Mouse (Mus musculus): ENCODE measurements around the gene Zkscan4. TPM values are rescaled to one million over a fixed set of nuclear protein-coding genes. Genes with fewer than 3 reads are reported as not detected.
"Not testable (repeated sequence)": the region's sequence is repeated elsewhere in the genome, so short reads cannot be mapped to it uniquely, and the experiment has no call there.

Gene Zkscan4
- 5.2 and 5.9 TPM in 2 replicates for polyA plus RNA-seq (2014; fragmentation: Nextera tagmentation; extraction: Ambion mirVana)

DNA sequence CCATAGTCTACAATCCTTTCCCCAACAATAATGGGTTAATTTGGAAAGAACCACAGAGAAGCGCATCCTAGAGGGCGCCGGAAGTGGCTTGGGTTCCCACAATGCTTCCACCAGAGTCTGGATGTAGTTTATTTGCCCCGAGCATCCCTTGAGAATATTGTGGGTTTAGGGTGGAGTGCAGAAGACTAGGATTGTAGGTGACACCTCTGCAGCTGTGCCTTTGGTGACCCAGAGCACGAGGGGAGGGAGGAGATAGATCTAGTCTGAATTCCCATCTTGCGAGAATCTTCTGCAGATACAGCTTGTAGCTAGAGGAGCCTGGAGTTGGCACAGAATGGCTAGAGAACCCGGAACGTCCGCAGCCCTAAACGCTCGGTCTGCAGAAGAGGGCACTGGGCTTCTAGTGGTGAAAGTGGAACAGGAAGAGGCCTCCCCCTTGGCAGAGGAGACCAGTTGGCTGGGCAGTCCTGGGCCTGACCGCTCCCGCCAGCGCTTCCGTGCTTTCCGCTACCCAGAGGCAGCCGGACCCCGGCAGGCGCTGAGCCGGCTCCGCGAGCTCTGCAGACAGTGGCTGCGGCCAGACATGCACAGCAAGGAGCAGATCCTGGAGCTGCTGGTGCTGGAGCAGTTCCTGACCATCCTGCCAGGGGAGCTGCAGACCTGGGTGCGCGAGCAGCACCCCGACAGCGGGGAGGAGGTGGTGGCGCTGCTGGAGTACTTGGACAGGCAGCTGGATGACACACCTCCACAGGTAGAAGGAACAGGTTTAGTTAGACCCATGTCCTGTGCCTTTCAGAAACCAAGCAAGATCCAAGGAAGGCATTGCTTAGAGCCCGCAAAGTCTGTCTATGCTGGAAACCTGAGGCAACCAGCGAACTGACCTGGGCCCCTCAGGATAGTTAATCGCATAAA is at the start of gene Zkscan4, which contains the start of gene Gm10065:
TSS of gene Zkscan4 (plus strand) at position 149 of the 912 bp plus-strand sequence.
TSS of gene Gm10065 (minus strand) at position 683 of the 912 bp plus-strand sequence.
- ATAC-seq (ENCODE audit: low FRiP score) (peak; percentile 89), DNase-seq (ENCODE audit: low spot score) (peak; percentile 86)
- not testable (repeated sequence) for H3K4me1 ChIP-seq (replicated peaks; ENCODE audit: control insufficient read depth, insufficient read depth, low read length); H3K27ac ChIP-seq (ENCODE audit: low read depth, low read length); H3K9me3 ChIP-seq (ENCODE audit: control insufficient read depth, low read length); H3K27me3 ChIP-seq (ENCODE audit: control insufficient read depth, insufficient read depth, low read length); H3K36me3 ChIP-seq (ENCODE audit: control insufficient read depth, insufficient read depth, low read length)
- Histone ChIP-seq H3K4me2 (replicated peaks; ENCODE audit: low read depth, low read length) (peak within 1 kb of the TSS; percentile 62), H3K4me3 (ENCODE audit: low read depth, low read length) (peak within 1 kb of the TSS; percentile 51), H3K9ac (ENCODE audit: low read depth, low read length) (peak within 1 kb of the TSS; percentile 66)
- WGBS = 3% methylated on average over 29 of the region's 31 CpGs

DNA sequence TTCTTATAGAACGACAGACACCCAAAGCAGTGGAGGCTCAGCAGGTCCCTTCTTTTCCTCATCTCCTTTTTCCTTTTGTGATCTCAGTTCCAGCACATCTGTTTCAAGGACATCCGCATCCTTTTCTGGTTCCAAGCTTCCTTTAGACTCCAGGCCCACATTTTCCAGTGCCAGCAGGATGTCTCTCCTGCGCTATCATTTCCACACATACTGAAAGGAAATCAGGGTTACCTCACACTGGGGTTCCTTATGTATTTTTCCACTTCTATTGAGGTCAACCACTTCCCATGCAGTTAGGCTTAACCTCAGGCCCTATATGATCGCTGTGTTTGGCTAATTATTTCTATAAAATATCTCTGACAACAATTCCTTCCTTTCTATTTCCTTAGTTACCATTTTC is 43.2 kb upstream of the Zkscan4 start:
- Histone ChIP-seq H3K4me1 (replicated peaks; ENCODE audit: control insufficient read depth, insufficient read depth, low read length) (no peaks in the 10 kb centered on the region), H3K9me3 (ENCODE audit: control insufficient read depth, low read length) (no peaks in the 10 kb centered on the region), H3K27ac (ENCODE audit: low read depth, low read length) (no peak overlapping the region), H3K9ac (ENCODE audit: low read depth, low read length) (no peak overlapping the region), H3K36me3 (ENCODE audit: control insufficient read depth, insufficient read depth, low read length) (no peaks in the 10 kb centered on the region), H3K4me2 (replicated peaks; ENCODE audit: low read depth, low read length) (no peak overlapping the region), H3K4me3 (ENCODE audit: low read depth, low read length) (no peak overlapping the region), H3K27me3 (ENCODE audit: control insufficient read depth, insufficient read depth, low read length) (no peaks in the 10 kb centered on the region)
- 92% methylated on average over 4 of the region's 4 CpGs for WGBS
- ATAC-seq (ENCODE audit: low FRiP score) (no peak), DNase-seq (ENCODE audit: low spot score) (no peak)

DNA sequence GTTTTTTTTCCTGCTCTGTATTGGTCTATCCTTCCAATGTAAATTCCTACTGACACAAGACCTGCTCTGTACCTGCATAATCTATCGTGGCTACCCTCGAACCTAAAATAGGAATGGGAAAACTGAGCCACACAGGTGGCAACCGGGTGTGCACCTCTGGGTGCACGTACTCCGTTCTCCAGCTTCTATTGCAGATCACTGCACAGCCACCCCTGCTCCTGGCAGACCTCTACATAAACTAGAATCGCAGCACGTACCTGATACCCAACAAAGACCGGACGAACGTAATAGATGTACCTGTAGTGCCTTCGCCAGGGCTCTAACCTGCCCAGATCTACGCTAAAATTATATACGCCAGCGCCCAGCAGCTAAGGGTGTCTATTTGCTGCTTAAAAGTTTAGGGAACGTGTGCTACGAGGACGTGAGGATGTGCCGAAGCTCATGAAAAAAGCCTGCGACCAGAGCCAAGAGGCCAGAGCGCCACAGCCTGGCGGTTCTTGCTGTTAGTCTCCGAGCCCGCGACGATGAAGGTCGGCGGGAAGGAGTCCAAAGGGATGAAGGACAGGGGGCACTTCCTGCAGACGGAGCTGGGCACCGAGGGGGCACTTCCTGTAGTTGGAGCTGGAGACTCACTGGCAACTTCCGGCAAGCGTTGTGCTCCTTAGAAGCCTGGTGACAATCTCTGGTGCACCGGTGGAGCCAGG is 38.1 kb upstream of the Zkscan4 start, which contains the start of gene Pgbd1:
TSS of gene Pgbd1 (minus strand) at position 556 of the 704 bp plus-strand sequence.
- Histone ChIP-seq H3K27ac (ENCODE audit: low read depth, low read length) (peak within 1 kb of the TSS; percentile 36), H3K4me1 (replicated peaks; ENCODE audit: control insufficient read depth, insufficient read depth, low read length) (no peaks in the 10 kb centered on the region), H3K9ac (ENCODE audit: low read depth, low read length) (peak within 1 kb of the TSS; percentile 79), H3K36me3 (ENCODE audit: control insufficient read depth, insufficient read depth, low read length) (no peaks in the 10 kb centered on the region), H3K4me3 (ENCODE audit: low read depth, low read length) (peak within 1 kb of the TSS; percentile 54), H3K4me2 (replicated peaks; ENCODE audit: low read depth, low read length) (peak within 1 kb of the TSS; percentile 83), H3K9me3 (ENCODE audit: control insufficient read depth, low read length) (no peaks in the 10 kb centered on the region), H3K27me3 (ENCODE audit: control insufficient read depth, insufficient read depth, low read length) (no peaks in the 10 kb centered on the region)
- WGBS = 2% methylated on average over 32 of the region's 32 CpGs
- ATAC-seq (ENCODE audit: low FRiP score) (peak; percentile 94), DNase-seq (ENCODE audit: low spot score) (peak; percentile 81)

DNA sequence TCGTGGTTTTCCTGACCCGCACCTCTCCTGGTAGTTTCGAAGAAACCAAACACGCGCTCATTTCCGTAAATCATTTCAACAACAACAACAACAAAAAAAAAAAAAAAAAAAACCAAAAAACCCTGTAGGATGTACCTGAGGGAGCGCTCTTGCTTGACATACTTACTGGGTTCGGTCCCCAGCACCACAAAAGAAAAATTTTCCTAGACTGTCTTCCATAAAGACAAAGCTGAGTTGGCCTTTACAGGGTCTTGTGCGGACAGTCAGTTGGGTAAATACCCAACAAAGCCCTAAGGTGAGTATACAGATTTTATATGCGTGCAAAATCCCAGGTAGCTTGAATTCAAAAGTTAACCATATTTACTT is 37.5 kb upstream of the Zkscan4 start:
- DNase-seq (ENCODE audit: low spot score) = no peak

DNA sequence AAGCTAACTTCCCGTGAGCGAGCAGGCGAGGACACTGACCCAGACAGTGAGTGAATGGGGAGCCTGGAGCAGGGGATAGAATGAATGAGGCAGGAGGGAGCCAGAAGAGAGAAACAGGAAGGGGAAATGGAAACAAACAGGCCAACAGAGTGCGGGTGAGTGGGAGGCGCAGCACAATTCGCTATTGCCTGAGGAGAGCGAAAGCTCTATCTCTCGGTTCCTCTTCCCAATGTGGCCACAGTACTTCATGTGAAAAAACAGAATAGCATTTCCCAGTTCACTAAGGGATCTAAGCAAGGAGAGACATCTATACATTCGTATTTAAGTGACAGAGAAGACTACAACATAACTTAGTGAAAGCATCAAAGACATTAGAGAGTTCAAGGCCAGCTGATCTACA is 31.9 kb upstream of the Zkscan4 start:
- Histone ChIP-seq H3K9me3 (ENCODE audit: control insufficient read depth, low read length) (no peaks in the 10 kb centered on the region), H3K27ac (ENCODE audit: low read depth, low read length) (no peak overlapping the region), H3K9ac (ENCODE audit: low read depth, low read length) (no peak overlapping the region), H3K4me1 (replicated peaks; ENCODE audit: control insufficient read depth, insufficient read depth, low read length) (no peaks in the 10 kb centered on the region), H3K36me3 (ENCODE audit: control insufficient read depth, insufficient read depth, low read length) (no peaks in the 10 kb centered on the region), H3K4me2 (replicated peaks; ENCODE audit: low read depth, low read length) (no peak overlapping the region), H3K27me3 (ENCODE audit: control insufficient read depth, insufficient read depth, low read length) (no peaks in the 10 kb centered on the region), H3K4me3 (ENCODE audit: low read depth, low read length) (no peak overlapping the region)
- whole genome bisulfite sequencing = 92% methylated on average over 9 of the region's 9 CpGs
- DNase-seq (ENCODE audit: low spot score) = no peak
- no peak for ATAC-seq (ENCODE audit: low FRiP score)

More for the DNA sequence above, 37.5 kb upstream of the Zkscan4 start:
- 19% methylated on average over 10 of the region's 10 CpGs for WGBS
- peak; percentile 20; the same call in 1 of the 2 replicates for ATAC-seq (ENCODE audit: low FRiP score)
- Histone ChIP-seq H3K27me3 (ENCODE audit: control insufficient read depth, insufficient read depth, low read length) (no peaks in the 10 kb centered on the region), H3K9me3 (ENCODE audit: control insufficient read depth, low read length) (no peaks in the 10 kb centered on the region), H3K9ac (ENCODE audit: low read depth, low read length) (peak overlapping the region; percentile 46; the same call in 1 of the 2 replicates), H3K4me2 (replicated peaks; ENCODE audit: low read depth, low read length) (peak overlapping the region; percentile 83), H3K4me3 (ENCODE audit: low read depth, low read length) (peak overlapping the region; percentile 54), H3K27ac (ENCODE audit: low read depth, low read length) (no peak overlapping the region), H3K4me1 (replicated peaks; ENCODE audit: control insufficient read depth, insufficient read depth, low read length) (no peaks in the 10 kb centered on the region), H3K36me3 (ENCODE audit: control insufficient read depth, insufficient read depth, low read length) (no peaks in the 10 kb centered on the region)

DNA sequence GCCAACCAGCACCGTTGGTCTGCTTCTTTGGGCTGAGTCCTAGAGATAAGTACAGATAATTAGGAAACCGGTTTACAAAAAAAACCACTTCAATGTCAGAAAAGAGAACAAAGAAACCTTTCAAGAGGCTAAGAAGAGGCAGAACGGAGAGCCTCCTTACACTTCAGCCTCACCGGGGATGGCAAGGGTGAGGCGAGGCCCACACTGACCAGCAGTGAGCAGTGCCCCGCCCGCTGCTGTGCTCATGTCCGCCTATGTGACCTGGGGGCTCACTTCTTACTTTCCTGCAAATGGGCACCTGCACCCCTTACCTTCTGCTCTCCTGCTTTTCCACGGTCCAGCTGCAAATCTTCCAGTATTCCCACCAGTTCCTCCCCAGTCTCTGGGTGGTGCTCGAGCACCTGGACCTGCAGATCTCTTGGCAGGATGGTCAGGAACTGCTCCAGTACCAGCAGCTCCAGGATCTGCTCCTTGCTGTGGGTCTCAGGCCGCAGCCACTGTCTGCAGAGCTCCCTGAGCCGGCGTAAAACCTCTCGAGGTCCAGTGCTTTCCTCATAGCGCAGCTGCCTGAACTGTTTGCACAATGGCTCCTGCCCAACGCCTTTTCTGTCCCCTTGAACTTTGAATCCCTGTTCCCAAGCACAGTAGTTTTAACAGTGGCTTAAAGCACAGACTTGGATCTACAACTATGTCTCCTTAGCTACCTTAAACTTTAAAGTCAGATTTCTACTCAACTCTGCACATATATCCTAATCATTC is 30.7 kb upstream of the Zkscan4 start:
- H3K36me3 ChIP-seq (ENCODE audit: control insufficient read depth, insufficient read depth, low read length) = no peaks in the 10 kb centered on the region

DNA sequence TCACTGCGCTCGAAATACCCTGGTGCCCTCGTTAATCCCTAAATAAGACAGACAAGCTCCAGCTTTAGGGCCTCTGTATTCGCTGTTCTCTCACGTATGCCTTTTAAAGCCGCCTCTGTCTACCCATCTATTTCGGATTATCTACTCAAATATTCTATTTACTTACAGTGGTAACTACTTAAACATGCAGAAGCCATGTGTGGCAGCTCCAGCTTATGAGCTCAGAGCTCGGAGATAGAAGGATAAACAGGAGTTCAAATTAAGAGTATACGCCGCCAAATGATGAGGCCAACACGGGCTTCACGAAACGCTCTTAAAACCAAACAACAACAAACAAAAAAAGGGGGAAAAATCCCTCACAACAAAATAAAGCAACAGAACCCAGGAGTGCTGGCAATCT is 25.7 kb upstream of the Zkscan4 start:
- H3K9me3 ChIP-seq (ENCODE audit: control insufficient read depth, low read length) = no peaks in the 10 kb centered on the region
- 4% methylated on average over 13 of the region's 13 CpGs for WGBS
- ATAC-seq (ENCODE audit: low FRiP score) (peak; percentile 49), DNase-seq (ENCODE audit: low spot score) (no peak)
- H3K9ac ChIP-seq (ENCODE audit: low read depth, low read length) = peak overlapping the region; percentile 74
- no peaks in the 10 kb centered on the region for H3K27me3 ChIP-seq (ENCODE audit: control insufficient read depth, insufficient read depth, low read length)
- H3K27ac ChIP-seq (ENCODE audit: low read depth, low read length) = no peak overlapping the region
- peak overlapping the region; percentile 61 for H3K4me3 ChIP-seq (ENCODE audit: low read depth, low read length)
- H3K4me2 ChIP-seq (replicated peaks; ENCODE audit: low read depth, low read length) = peak overlapping the region; percentile 57
- no peaks in the 10 kb centered on the region for H3K4me1 ChIP-seq (replicated peaks; ENCODE audit: control insufficient read depth, insufficient read depth, low read length)
- H3K36me3 ChIP-seq (ENCODE audit: control insufficient read depth, insufficient read depth, low read length) = no peaks in the 10 kb centered on the region

More for the DNA sequence above, 30.7 kb upstream of the Zkscan4 start:
- DNase-seq (ENCODE audit: low spot score) (no peak), ATAC-seq (ENCODE audit: low FRiP score) (no peak)
- Histone ChIP-seq H3K4me3 (ENCODE audit: low read depth, low read length) (no peak overlapping the region), H3K9me3 (ENCODE audit: control insufficient read depth, low read length) (no peaks in the 10 kb centered on the region), H3K4me2 (replicated peaks; ENCODE audit: low read depth, low read length) (no peak overlapping the region), H3K27ac (ENCODE audit: low read depth, low read length) (no peak overlapping the region), H3K9ac (ENCODE audit: low read depth, low read length) (no peak overlapping the region), H3K4me1 (replicated peaks; ENCODE audit: control insufficient read depth, insufficient read depth, low read length) (no peaks in the 10 kb centered on the region), H3K27me3 (ENCODE audit: control insufficient read depth, insufficient read depth, low read length) (no peaks in the 10 kb centered on the region)
- WGBS = 86% methylated on average over 16 of the region's 16 CpGs

DNA sequence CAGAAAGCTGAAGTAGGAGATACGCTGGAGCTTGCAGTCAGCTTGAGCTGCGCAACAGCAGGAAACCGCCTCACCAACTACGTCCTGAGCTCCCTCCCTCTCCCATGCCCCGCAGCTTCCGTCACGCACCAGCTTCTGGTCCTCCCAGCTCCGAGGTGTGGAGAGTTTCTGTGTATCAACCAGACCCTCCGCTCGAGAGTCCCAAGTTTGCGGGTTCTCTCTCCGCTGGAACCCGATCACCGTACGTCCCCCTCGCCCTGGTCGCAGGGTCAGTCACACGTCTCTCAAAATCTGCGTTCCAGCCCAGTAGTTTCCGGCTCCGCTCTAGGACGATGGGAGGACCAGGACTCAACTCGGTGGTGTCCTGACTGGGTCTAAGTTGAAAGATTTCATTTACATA is 25.3 kb upstream of the Zkscan4 start, which contains the start of gene Zscan26:
TSS of gene Zscan26 (minus strand) at position 282 of the 400 bp plus-strand sequence.
- Histone ChIP-seq H3K4me3 (ENCODE audit: low read depth, low read length) (peak within 1 kb of the TSS; percentile 61), H3K9me3 (ENCODE audit: control insufficient read depth, low read length) (no peaks in the 10 kb centered on the region), H3K9ac (ENCODE audit: low read depth, low read length) (peak within 1 kb of the TSS; percentile 74), H3K4me2 (replicated peaks; ENCODE audit: low read depth, low read length) (peak within 1 kb of the TSS; percentile 57), H3K27ac (ENCODE audit: low read depth, low read length) (no peak within 1 kb of the TSS), H3K4me1 (replicated peaks; ENCODE audit: control insufficient read depth, insufficient read depth, low read length) (no peaks in the 10 kb centered on the region), H3K36me3 (ENCODE audit: control insufficient read depth, insufficient read depth, low read length) (no peaks in the 10 kb centered on the region), H3K27me3 (ENCODE audit: control insufficient read depth, insufficient read depth, low read length) (no peaks in the 10 kb centered on the region)
- under 1% methylated on average over 23 of the region's 23 CpGs for WGBS
- peak; percentile 90 for ATAC-seq (ENCODE audit: low FRiP score)
- DNase-seq (ENCODE audit: low spot score) = peak; percentile 92

All from hindbrain, embryonic 11.5 days (tissue).